Mouse (Mus musculus) lung, embryonic 16.5 days (tissue): ENCODE measurements around the gene Klhl25. TPM values are rescaled to one million over a fixed set of nuclear protein-coding genes. Genes with fewer than 3 reads are reported as not detected.
A peak's percentile ranks its signal among the peaks of the same experiment; 100 is the strongest.
"Not testable (repeated sequence)": the region's sequence is repeated elsewhere in the genome, so short reads cannot be mapped to it uniquely, and the experiment has no call there.

ENCODE experiments used
- ATAC-seq: fragments of 200-750 bp; cut with Nextera tagmentation; 2 replicates; pipeline ENCODE4 v1.8.0; 2017; ENCODE audit warnings: low read depth, mild to moderate bottlenecking, moderate library complexity
- H3K27ac ChIP-seq: fragments of 300-500 bp; sonication (generic); 2 replicates; pipeline ENCODE4 v1.5.1; 2014; ENCODE audit warnings: mild to moderate bottlenecking, control low read depth, low read length
- H3K27me3 ChIP-seq: fragments of 300-500 bp; sonication (generic); 2 replicates; pipeline ENCODE4 v1.6.1; 2014; ENCODE audit warnings: low read depth, low read length, mixed read lengths; ENCODE audit not compliant: control insufficient read depth, insufficient read depth
- H3K36me3 ChIP-seq: fragments of 300-500 bp; sonication (generic); 2 replicates; pipeline ENCODE4 v1.6.1; 2014; ENCODE audit warnings: low read length; ENCODE audit not compliant: control insufficient read depth, insufficient read depth
- H3K4me1 ChIP-seq: fragments of 300-500 bp; sonication (generic); replicated peaks from 2 replicates; pipeline ENCODE4 v1.6.1; 2014; ENCODE audit warnings: low read length, mixed read lengths; ENCODE audit not compliant: control insufficient read depth, insufficient read depth
- H3K4me2 ChIP-seq: fragments of 300-500 bp; sonication (generic); 2 replicates; pipeline ENCODE4 v1.6.1; 2014; ENCODE audit warnings: low read depth, low read length, control low read depth
- H3K4me3 ChIP-seq: fragments of 300-500 bp; sonication (generic); 2 replicates; pipeline ENCODE4 v1.5.1; 2014; ENCODE audit warnings: mild to moderate bottlenecking, low read length, control low read depth
- H3K9ac ChIP-seq: fragments of 300-500 bp; sonication (generic); 2 replicates; pipeline ENCODE4 v1.6.1; 2014; ENCODE audit warnings: low read length, control low read depth
- H3K9me3 ChIP-seq: fragments of 300-500 bp; sonication (generic); 2 replicates; pipeline ENCODE4 v1.6.1; 2016; ENCODE audit warnings: low read length; ENCODE audit not compliant: control insufficient read depth
- WGBS: fragments of 180-500 bp; shearing (Covaris S2); extraction: QIAGEN DNeasy Blood & Tissue Kit; methylation state at CpG from one replicate; pipeline ENCODE4 v1.1.7; 2014; 5-methylcytosine and 5-hydroxymethylcytosine counted together
- polyA plus RNA-seq: library from polyadenylated mRNA; unstranded; fragments of >200 nt; fragmentation: Nextera tagmentation; extraction: Ambion mirVana; gene quantifications from 2 replicates; pipeline ENCODE4 v1.2.1, GENCODE M21; 2015

Klhl25 gene
- polyA plus RNA-seq, 1 experiment from 2014 or later, result 21.6 TPM

GRCm38 (mm10) chr7:75834932-75835631 lies 13.0 kb upstream of the Klhl25 start:
- not testable (repeated sequence) for H3K4me3 ChIP-seq, H3K27me3 ChIP-seq, H3K27ac ChIP-seq, H3K36me3 ChIP-seq, H3K9me3 ChIP-seq, H3K4me1 ChIP-seq, H3K9ac ChIP-seq, H3K4me2 ChIP-seq
- 33% methylated on average over 3 of the region's 6 CpGs for WGBS
- peak; percentile 38; the same call in 1 of the 2 replicates for ATAC-seq

- 77% methylated on average over 4 of the region's 4 CpGs for WGBS
- ATAC-seq, result no peak
Measured at GRCm38 (mm10) chr7:75840071-75840470, 8.0 kb upstream of the Klhl25 start.

GRCm38 (mm10) chr7:75842306-75842705 lies 5.8 kb upstream of the Klhl25 start:
- H3K36me3 ChIP-seq, result no peaks in the 10 kb centered on the region
- H3K27me3 ChIP-seq, result no peaks in the 10 kb centered on the region
- H3K27ac ChIP-seq, result no peak overlapping the region
- H3K4me1 ChIP-seq, result no peaks in the 10 kb centered on the region
- ATAC-seq, result no peak
- no peak overlapping the region for H3K4me3 ChIP-seq
- H3K9ac ChIP-seq, result no peak overlapping the region
- no peak overlapping the region for H3K4me2 ChIP-seq
- 86% methylated on average over 3 of the region's 3 CpGs for WGBS
- no peaks in the 10 kb centered on the region for H3K9me3 ChIP-seq

More at GRCm38 (mm10) chr7:75840071-75840470, 8.0 kb upstream of the Klhl25 start:
- H3K36me3 ChIP-seq, result no peaks in the 10 kb centered on the region
- H3K9ac ChIP-seq, result no peak overlapping the region
- H3K27ac ChIP-seq, result no peak overlapping the region
- no peaks in the 10 kb centered on the region for H3K4me1 ChIP-seq
- no peak overlapping the region for H3K4me3 ChIP-seq
- H3K27me3 ChIP-seq, result no peaks in the 10 kb centered on the region
- no peaks in the 10 kb centered on the region for H3K9me3 ChIP-seq
- H3K4me2 ChIP-seq, result no peak overlapping the region

GRCm38 (mm10) chr7:75845936-75846335 lies 2.2 kb upstream of the Klhl25 start:
- no peak overlapping the region for H3K4me2 ChIP-seq
- H3K4me3 ChIP-seq, result no peak overlapping the region
- peaks cover 10% of the 10 kb centered on the region for H3K4me1 ChIP-seq
- ATAC-seq, result no peak
- H3K27me3 ChIP-seq, result no peaks in the 10 kb centered on the region
- 84% methylated on average over 1 of the region's 1 CpGs for WGBS
- no peaks in the 10 kb centered on the region for H3K9me3 ChIP-seq
- no peak overlapping the region for H3K27ac ChIP-seq
- no peak overlapping the region for H3K9ac ChIP-seq
- no peaks in the 10 kb centered on the region for H3K36me3 ChIP-seq

GRCm38 (mm10) chr7:75846942-75847341 lies 1.2 kb upstream of the Klhl25 start:
- Histone ChIP-seq H3K27me3 (no peaks in the 10 kb centered on the region), H3K36me3 (no peaks in the 10 kb centered on the region), H3K4me2 (no peak overlapping the region), H3K4me1 (peaks cover 17% of the 10 kb centered on the region), H3K9me3 (no peaks in the 10 kb centered on the region), H3K9ac (no peak overlapping the region), H3K4me3 (no peak overlapping the region), H3K27ac (no peak overlapping the region)
- ATAC-seq, result no peak
- WGBS, result 53% methylated on average over 7 of the region's 7 CpGs

GRCm38 (mm10) chr7:75847489-75847888 lies 621 bp upstream of the Klhl25 start:
- 3% methylated on average over 6 of the region's 6 CpGs for WGBS
- no peak for ATAC-seq

GRCm38 (mm10) chr7:75848776-75849670 lies 913 bp downstream of the Klhl25 start:
- Histone ChIP-seq H3K4me2 (peak overlapping the region; percentile 87), H3K27me3 (no peaks in the 10 kb centered on the region), H3K9me3 (no peaks in the 10 kb centered on the region), H3K4me1 (peaks cover 36% of the 10 kb centered on the region), H3K9ac (peak overlapping the region; percentile 96), H3K36me3 (no peaks in the 10 kb centered on the region), H3K27ac (peak overlapping the region; percentile 91), H3K4me3 (peak overlapping the region; percentile 93)
- WGBS, result under 1% methylated on average over 25 of the region's 25 CpGs
- peak; percentile 32 for ATAC-seq

More at GRCm38 (mm10) chr7:75847489-75847888, 621 bp upstream of the Klhl25 start:
- Histone ChIP-seq H3K4me2 (peak overlapping the region; percentile 55), H3K36me3 (no peaks in the 10 kb centered on the region), H3K9ac (no peak overlapping the region), H3K4me3 (peak overlapping the region; percentile 93), H3K9me3 (no peaks in the 10 kb centered on the region), H3K27me3 (no peaks in the 10 kb centered on the region), H3K4me1 (peaks cover 22% of the 10 kb centered on the region), H3K27ac (peak overlapping the region; percentile 42; the same call in 1 of the 2 replicates)

GRCm38 (mm10) chr7:75850396-75850795 lies 2.3 kb downstream of the Klhl25 start:
- not testable (repeated sequence) for H3K9ac ChIP-seq, H3K27ac ChIP-seq, H3K27me3 ChIP-seq, H3K4me2 ChIP-seq, H3K9me3 ChIP-seq, H3K4me3 ChIP-seq, H3K36me3 ChIP-seq, ATAC-seq
- peaks cover 46% of the 10 kb centered on the region for H3K4me1 ChIP-seq
- 100% methylated on average over 1 of the region's 3 CpGs for WGBS

GRCm38 (mm10) chr7:75851290-75851689 lies 3.2 kb downstream of the Klhl25 start:
- no peaks in the 10 kb centered on the region for H3K9me3 ChIP-seq
- no peaks in the 10 kb centered on the region for H3K36me3 ChIP-seq
- H3K4me2 ChIP-seq, result no peak overlapping the region
- 82% methylated on average over 10 of the region's 10 CpGs for WGBS
- no peaks in the 10 kb centered on the region for H3K27me3 ChIP-seq
- peaks cover 50% of the 10 kb centered on the region for H3K4me1 ChIP-seq
- H3K27ac ChIP-seq, result no peak overlapping the region
- no peak overlapping the region for H3K4me3 ChIP-seq
- ATAC-seq, result no peak
- H3K9ac ChIP-seq, result no peak overlapping the region
